Mouse (Mus musculus): ENCODE results near the gene Ptprg.

- TF ChIP-seq EP300 (IDR thresholded peaks at IDR 0.05; ENCODE audit: low read depth) (no peak), CTCF (IDR thresholded peaks at IDR 0.05; ENCODE audit: low read depth) (no peak)
Measured at GRCm38 (mm10) chr14:11682441-11682840, 129.1 kb downstream of the Ptprg start.
